Mouse (Mus musculus): ENCODE measurements around the gene Lrrc36. TPM values are rescaled to one million over a fixed set of nuclear protein-coding genes. Genes with fewer than 3 reads are reported as not detected.

Gene Lrrc36
- polyA plus RNA-seq, 1 experiment from 2014 or later = 1.6 TPM

DNA sequence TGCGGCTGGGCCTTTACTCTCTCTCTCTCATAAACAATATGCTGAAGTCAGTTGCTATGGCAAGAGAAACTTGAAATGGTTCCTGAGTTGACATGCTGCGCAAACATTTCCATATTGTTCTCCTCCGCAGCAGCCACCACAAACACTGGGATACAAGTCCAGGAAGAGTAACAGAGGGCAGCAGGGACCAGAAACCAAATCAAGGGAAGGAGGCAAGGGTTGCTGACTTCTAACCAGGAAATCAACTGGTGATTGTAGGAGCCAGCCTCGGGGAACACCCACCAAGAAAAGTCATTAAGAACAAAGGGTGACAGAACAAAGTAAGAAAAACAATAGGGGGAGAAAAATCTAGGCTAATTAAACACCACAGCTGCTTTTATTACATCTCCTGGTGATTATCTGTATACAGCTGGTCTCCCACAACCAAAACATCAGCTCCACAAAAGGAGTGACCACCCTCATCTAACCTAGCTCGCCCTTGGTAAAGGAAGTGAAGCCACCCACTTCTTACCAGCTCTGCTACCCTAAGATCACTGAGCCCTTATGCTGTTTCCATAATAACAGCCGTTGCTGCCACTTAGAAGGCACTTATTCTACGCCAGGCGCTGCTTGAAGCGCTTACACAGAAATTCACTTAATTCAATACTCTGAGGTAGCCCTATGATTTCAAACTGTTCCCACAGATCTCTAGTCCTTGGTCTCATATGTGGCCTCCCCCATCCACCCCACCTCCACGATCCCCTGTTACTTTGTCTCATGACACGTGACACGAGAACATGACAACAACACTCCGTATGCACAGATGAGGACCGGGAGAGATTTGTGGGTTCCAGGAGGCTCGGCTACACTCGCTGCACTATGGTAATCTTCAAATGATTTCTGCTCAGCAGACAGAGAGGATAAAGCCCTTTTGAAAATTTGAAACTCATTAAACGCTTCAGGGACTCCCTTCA is 82.3 kb downstream of the Lrrc36 start:
- H3K36me3 ChIP-seq (ENCODE audit: control insufficient read depth, insufficient read depth, low read length) = no peaks in the 10 kb centered on the region
- H3K27ac ChIP-seq (ENCODE audit: low read length) = peak overlapping the region; percentile 91
- peak overlapping the region; percentile 87 for H3K4me2 ChIP-seq (ENCODE audit: low read depth, low read length)
- no peaks in the 10 kb centered on the region for H3K9me3 ChIP-seq (ENCODE audit: control insufficient read depth, low read length)
- H3K4me1 ChIP-seq (replicated peaks; ENCODE audit: control insufficient read depth, insufficient read depth, low read length) = peaks cover 21% of the 10 kb centered on the region
- WGBS = 23% methylated on average over 17 of the region's 17 CpGs
- no peak for ATAC-seq (ENCODE audit: low read depth)
- peak overlapping the region; percentile 87 for H3K4me3 ChIP-seq (ENCODE audit: low read length)
- H3K9ac ChIP-seq (ENCODE audit: low read length) = peak overlapping the region; percentile 93
- no peaks in the 10 kb centered on the region for H3K27me3 ChIP-seq (ENCODE audit: control insufficient read depth, insufficient read depth, low read depth, low read length)

DNA sequence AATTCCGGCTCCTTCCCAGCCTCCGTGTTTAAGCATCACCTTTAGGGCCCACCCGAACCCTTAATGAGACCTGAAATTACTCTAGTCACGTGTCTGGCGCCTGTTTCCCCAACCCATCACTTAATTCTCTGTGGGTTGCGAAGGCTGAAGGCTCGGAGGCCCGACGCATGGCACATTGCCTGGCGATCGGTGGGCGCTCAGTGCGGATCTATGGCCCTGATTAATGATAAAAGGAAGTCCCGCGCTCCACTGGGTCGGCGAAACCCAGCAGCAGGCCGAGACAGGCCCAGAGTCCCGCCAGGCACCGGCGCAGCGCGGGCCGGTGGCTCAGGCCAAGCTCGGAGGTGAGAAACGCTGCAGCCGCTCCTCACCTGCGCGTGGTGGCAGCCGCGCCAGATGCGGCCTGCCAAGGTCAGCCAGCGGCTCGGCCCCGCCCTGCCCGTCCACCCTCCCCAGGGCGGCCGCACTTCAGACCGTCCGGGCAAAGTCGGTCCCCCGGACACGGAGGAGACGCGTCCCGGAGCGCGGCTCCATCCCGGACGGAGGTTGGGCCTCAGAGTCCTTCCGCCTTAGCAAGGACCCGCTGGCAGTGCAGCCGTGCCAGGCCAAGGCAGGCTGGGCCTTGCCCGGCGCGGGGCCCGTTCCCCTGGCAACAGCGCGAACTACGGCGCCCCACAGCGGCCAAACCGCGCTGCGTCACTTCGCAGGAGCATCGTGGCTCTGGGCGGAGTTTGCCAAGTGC is 83.2 kb downstream of the Lrrc36 start, which contains the start of gene Zdhhc1:
Gene Zdhhc1 (minus strand): TSS at position 464 of the 742 bp plus-strand sequence.
- H3K9me3 ChIP-seq (ENCODE audit: control insufficient read depth, low read length) = no peaks in the 10 kb centered on the region
- WGBS = under 1% methylated on average over 68 of the region's 68 CpGs
- H3K27ac ChIP-seq (ENCODE audit: low read length) = peak within 1 kb of the TSS; percentile 91
- peaks cover 21% of the 10 kb centered on the region for H3K4me1 ChIP-seq (replicated peaks; ENCODE audit: control insufficient read depth, insufficient read depth, low read length)
- H3K4me2 ChIP-seq (ENCODE audit: low read depth, low read length) = peak within 1 kb of the TSS; percentile 87
- ATAC-seq (ENCODE audit: low read depth) = peak; percentile 85
- H3K4me3 ChIP-seq (ENCODE audit: low read length) = peak within 1 kb of the TSS; percentile 87
- no peaks in the 10 kb centered on the region for H3K36me3 ChIP-seq (ENCODE audit: control insufficient read depth, insufficient read depth, low read length)
- H3K27me3 ChIP-seq (ENCODE audit: control insufficient read depth, insufficient read depth, low read depth, low read length) = no peaks in the 10 kb centered on the region
- peak within 1 kb of the TSS; percentile 93 for H3K9ac ChIP-seq (ENCODE audit: low read length)

DNA sequence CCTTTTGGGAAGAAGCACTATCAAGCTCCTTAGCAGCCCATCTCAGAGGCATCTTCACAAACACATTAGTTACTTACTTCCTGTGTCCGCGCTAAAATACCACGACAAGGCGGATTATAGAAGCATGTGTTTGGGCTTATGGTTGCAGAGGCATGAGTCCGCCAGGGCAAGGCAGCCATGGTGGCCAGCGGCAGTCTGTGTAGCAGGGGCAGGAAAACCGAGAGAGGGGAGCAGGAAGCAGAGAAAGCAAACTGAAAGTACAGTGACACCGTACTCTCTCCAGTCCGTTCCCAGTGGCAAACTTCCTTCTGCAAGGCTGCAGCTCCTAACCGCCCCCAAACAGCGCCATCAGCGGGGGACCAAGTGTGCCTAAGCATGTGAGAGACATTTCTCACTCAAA is 86.4 kb downstream of the Lrrc36 start:
- peak overlapping the region; percentile 17; the same call in 1 of the 2 replicates for H3K4me3 ChIP-seq (ENCODE audit: low read length)
- H3K9ac ChIP-seq (ENCODE audit: low read length) = peak overlapping the region; percentile 28; the same call in 1 of the 2 replicates
- peak overlapping the region; percentile 15 for H3K4me2 ChIP-seq (ENCODE audit: low read depth, low read length)
- H3K27ac ChIP-seq (ENCODE audit: low read length) = no peak overlapping the region; the same call in 1 of the 2 replicates
- no peaks in the 10 kb centered on the region for H3K36me3 ChIP-seq (ENCODE audit: control insufficient read depth, insufficient read depth, low read length)
- no peaks in the 10 kb centered on the region for H3K27me3 ChIP-seq (ENCODE audit: control insufficient read depth, insufficient read depth, low read depth, low read length)
- H3K9me3 ChIP-seq (ENCODE audit: control insufficient read depth, low read length) = no peaks in the 10 kb centered on the region
- 60% methylated on average over 12 of the region's 12 CpGs for WGBS
- peaks cover 23% of the 10 kb centered on the region for H3K4me1 ChIP-seq (replicated peaks; ENCODE audit: control insufficient read depth, insufficient read depth, low read length)
- no peak for ATAC-seq (ENCODE audit: low read depth)

DNA sequence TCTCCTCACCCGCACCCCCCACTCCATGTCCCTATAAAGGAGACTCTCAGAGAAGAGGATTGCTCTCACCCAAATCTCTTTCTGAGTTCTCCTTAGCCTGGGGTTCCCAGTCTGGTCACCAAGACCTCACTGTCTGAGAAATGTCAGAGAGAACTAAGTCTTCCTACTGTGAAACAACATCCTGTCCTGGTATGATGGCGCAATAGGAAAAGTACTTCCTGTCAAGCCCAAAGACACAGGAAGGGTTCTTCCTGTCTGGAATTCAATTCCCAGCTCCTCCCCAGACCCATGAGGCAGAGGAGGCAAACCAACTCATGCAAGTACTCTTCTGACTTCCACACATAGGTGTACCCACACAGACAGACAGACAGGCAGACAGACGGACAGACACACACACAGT is 91.2 kb downstream of the Lrrc36 start:
- Histone ChIP-seq H3K36me3 (ENCODE audit: control insufficient read depth, insufficient read depth, low read length) (no peaks in the 10 kb centered on the region), H3K9ac (ENCODE audit: low read length) (no peak overlapping the region), H3K9me3 (ENCODE audit: control insufficient read depth, low read length) (no peaks in the 10 kb centered on the region), H3K4me3 (ENCODE audit: low read length) (no peak overlapping the region), H3K27me3 (ENCODE audit: control insufficient read depth, insufficient read depth, low read depth, low read length) (no peaks in the 10 kb centered on the region), H3K4me2 (ENCODE audit: low read depth, low read length) (no peak overlapping the region), H3K4me1 (replicated peaks; ENCODE audit: control insufficient read depth, insufficient read depth, low read length) (peaks cover 14% of the 10 kb centered on the region), H3K27ac (ENCODE audit: low read length) (peak overlapping the region; percentile 70)
- 86% methylated on average over 3 of the region's 3 CpGs for WGBS
- peak; percentile 60 for ATAC-seq (ENCODE audit: low read depth)

DNA sequence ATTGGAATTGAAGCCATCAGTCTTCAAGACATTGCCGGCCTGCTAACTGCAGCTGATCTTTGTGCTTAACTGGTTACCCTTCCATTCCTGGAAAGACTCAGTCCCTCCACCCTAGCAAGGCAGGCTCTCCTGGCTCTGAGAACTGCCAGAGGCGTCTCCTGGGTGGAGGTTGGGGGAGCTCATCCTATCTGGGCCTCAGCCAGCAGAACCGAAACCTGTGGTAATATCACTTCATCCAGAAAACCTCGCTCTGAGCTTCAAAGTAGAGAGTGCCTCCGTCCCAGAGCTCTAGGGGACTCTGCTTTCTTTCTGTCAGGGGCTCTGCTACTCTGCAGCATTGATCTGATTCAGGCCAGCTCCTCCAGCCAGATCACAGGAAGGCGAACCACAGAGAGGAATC is 93.6 kb downstream of the Lrrc36 start:
- H3K9ac ChIP-seq (ENCODE audit: low read length) = no peak overlapping the region
- H3K4me3 ChIP-seq (ENCODE audit: low read length) = no peak overlapping the region
- H3K36me3 ChIP-seq (ENCODE audit: control insufficient read depth, insufficient read depth, low read length) = no peaks in the 10 kb centered on the region
- no peaks in the 10 kb centered on the region for H3K9me3 ChIP-seq (ENCODE audit: control insufficient read depth, low read length)
- H3K27ac ChIP-seq (ENCODE audit: low read length) = no peak overlapping the region
- ATAC-seq (ENCODE audit: low read depth) = no peak
- H3K27me3 ChIP-seq (ENCODE audit: control insufficient read depth, insufficient read depth, low read depth, low read length) = no peaks in the 10 kb centered on the region
- H3K4me2 ChIP-seq (ENCODE audit: low read depth, low read length) = no peak overlapping the region
- H3K4me1 ChIP-seq (replicated peaks; ENCODE audit: control insufficient read depth, insufficient read depth, low read length) = peaks cover 24% of the 10 kb centered on the region
- 69% methylated on average over 6 of the region's 6 CpGs for WGBS

DNA sequence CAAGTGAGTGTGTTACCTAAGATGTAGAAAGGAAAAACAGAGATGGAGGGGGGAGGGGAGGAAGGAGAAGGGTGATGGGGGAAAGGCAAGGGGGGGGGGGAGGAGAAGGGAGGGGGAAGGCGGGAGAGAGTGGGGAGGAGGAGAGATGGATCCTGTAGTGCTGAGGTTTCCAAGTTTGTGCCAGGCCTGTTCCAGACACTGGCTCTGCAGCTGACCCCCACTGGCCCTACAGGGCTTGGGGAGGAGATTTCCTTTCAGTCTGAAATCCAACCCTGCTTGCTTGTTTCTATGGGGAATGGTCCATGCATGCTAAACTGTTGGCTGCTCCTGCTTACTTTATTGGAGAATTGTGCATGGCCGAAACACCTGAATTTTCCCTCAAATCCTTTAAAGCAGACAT is 95.4 kb downstream of the Lrrc36 start:
- WGBS = 49% methylated on average over 2 of the region's 2 CpGs
- no peak overlapping the region for H3K27ac ChIP-seq (ENCODE audit: low read length)

DNA sequence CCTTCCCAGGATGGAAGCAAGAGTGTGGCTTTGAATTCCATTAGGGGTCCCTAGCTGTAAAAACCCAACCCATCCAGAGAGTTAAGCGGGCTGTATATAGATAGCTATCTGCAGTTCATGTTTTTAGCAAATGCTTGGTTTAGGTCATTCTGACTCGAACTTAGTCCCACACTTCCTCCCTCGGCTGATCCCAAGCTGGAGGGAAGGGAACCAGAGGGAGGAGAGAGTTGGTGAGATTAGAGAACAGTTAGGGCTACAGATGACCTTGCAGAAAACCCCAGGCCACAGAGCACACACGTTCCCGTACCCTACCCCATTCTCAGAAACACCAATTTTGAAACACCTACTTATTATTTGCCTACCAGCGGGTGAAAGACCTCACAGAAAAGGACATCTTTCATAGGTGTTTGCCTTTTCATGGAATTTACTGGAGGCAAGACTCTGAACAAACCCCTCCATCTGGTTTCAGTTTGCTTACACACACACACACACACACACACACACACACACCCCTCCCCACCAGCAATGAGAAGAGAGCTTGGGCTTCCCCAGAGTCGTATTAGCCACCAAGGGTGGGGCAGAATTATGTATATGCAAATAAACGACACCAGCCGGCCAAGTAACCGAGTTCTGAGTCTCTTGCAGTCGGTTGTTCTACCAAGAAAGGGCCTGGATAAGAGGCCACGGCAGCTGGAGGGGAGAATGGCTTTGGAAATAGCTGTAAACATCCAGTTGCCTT is 96.8 kb downstream of the Lrrc36 start:
- no peaks in the 10 kb centered on the region for H3K9me3 ChIP-seq (ENCODE audit: control insufficient read depth, low read length)
- no peaks in the 10 kb centered on the region for H3K36me3 ChIP-seq (ENCODE audit: control insufficient read depth, insufficient read depth, low read length)
- H3K4me2 ChIP-seq (ENCODE audit: low read depth, low read length) = no peak overlapping the region
- no peaks in the 10 kb centered on the region for H3K27me3 ChIP-seq (ENCODE audit: control insufficient read depth, insufficient read depth, low read depth, low read length)
- 25% methylated on average over 12 of the region's 12 CpGs for WGBS
- no peak overlapping the region for H3K4me3 ChIP-seq (ENCODE audit: low read length)
- H3K4me1 ChIP-seq (replicated peaks; ENCODE audit: control insufficient read depth, insufficient read depth, low read length) = peaks cover 19% of the 10 kb centered on the region
- H3K9ac ChIP-seq (ENCODE audit: low read length) = no peak overlapping the region
- H3K27ac ChIP-seq (ENCODE audit: low read length) = peak overlapping the region; percentile 36
- peak; percentile 63; the same call in 1 of the 2 replicates for ATAC-seq (ENCODE audit: low read depth)

More for the DNA sequence above, 95.4 kb downstream of the Lrrc36 start:
- peaks cover 24% of the 10 kb centered on the region for H3K4me1 ChIP-seq (replicated peaks; ENCODE audit: control insufficient read depth, insufficient read depth, low read length)
- no peak overlapping the region for H3K4me3 ChIP-seq (ENCODE audit: low read length)
- no peak overlapping the region for H3K9ac ChIP-seq (ENCODE audit: low read length)
- peak; percentile 51; the same call in 1 of the 2 replicates for ATAC-seq (ENCODE audit: low read depth)
- no peaks in the 10 kb centered on the region for H3K9me3 ChIP-seq (ENCODE audit: control insufficient read depth, low read length)
- no peaks in the 10 kb centered on the region for H3K36me3 ChIP-seq (ENCODE audit: control insufficient read depth, insufficient read depth, low read length)
- H3K27me3 ChIP-seq (ENCODE audit: control insufficient read depth, insufficient read depth, low read depth, low read length) = no peaks in the 10 kb centered on the region
- no peak overlapping the region for H3K4me2 ChIP-seq (ENCODE audit: low read depth, low read length)

All from lung, embryonic 16.5 days (tissue).